Mouse (Mus musculus) spleen, adult 2 months (tissue): ENCODE results near the gene Ifi27l2b. TPM values are rescaled to one million over a fixed set of nuclear protein-coding genes. Genes with fewer than 3 reads are reported as not detected.

Experiments
- DNase-seq, 2 experiments: peaks; one replicate each; pipeline versions ENCODE4 v3.0.0 to v3.0.0-alpha.2; 2012 to 2021; ENCODE audit warnings: low spot score in 2 of 2, low read depth in 1 of 2
- H3K27ac ChIP-seq: fragments of 200-500 bp; 2 replicates; pipeline ENCODE4 v1.5.1; 2012; ENCODE audit warnings: low read length, inconsistent platforms; ENCODE audit not compliant: insufficient read depth
- H3K27me3 ChIP-seq: fragments of 200-500 bp; 2 replicates; pipeline ENCODE4 v1.6.1; 2012; ENCODE audit warnings: mild to moderate bottlenecking, moderate library complexity, low read length, inconsistent platforms; ENCODE audit not compliant: control insufficient read depth, insufficient read depth
- H3K36me3 ChIP-seq: fragments of 200-500 bp; 2 replicates; pipeline ENCODE4 v1.6.1; 2012; ENCODE audit warnings: mild to moderate bottlenecking, low read length, inconsistent platforms; ENCODE audit not compliant: control insufficient read depth, insufficient read depth
- H3K4me1 ChIP-seq: fragments of 200-500 bp; 2 replicates; pipeline ENCODE4 v1.6.1; 2011; ENCODE audit warnings: inconsistent platforms; ENCODE audit not compliant: control insufficient read depth, insufficient read depth, insufficient read length
- H3K4me3 ChIP-seq: fragments of 200-500 bp; 2 replicates; pipeline ENCODE4 v1.5.1; 2011; ENCODE audit warnings: mild to moderate bottlenecking, inconsistent platforms; ENCODE audit not compliant: insufficient read depth, insufficient read length; ENCODE audit errors: extremely low read depth
- CTCF ChIP-seq: fragments of 200-500 bp; IDR thresholded peaks from 2 replicates; pipeline ENCODE4 v1.5.1; 2011; ENCODE audit warnings: mild to moderate bottlenecking, inconsistent platforms; ENCODE audit not compliant: insufficient read depth, insufficient read length, insufficient replicate concordance; ENCODE audit errors: extremely low read depth
- POLR2A ChIP-seq: fragments of 200-500 bp; IDR thresholded peaks from 2 replicates; pipeline ENCODE4 v1.6.1; 2011; ENCODE audit warnings: low read depth, low read length, inconsistent platforms
- WGBS: fragments of 180-500 bp; shearing (Covaris S2); methylation state at CpG from one replicate; pipeline ENCODE4 v1.1.7; 2018; 5-methylcytosine and 5-hydroxymethylcytosine counted together
- polyA plus RNA-seq: library from polyadenylated mRNA; depleted of rRNA; stranded (reverse); fragments of >200 nt; gene quantifications from 2 replicates; pipeline ENCODE4 v1.2.3, GENCODE M21; 2012; rRNA removed

The Ifi27l2b gene
- polyA plus RNA-seq, 1 experiment: 0.07 TPM

DNA sequence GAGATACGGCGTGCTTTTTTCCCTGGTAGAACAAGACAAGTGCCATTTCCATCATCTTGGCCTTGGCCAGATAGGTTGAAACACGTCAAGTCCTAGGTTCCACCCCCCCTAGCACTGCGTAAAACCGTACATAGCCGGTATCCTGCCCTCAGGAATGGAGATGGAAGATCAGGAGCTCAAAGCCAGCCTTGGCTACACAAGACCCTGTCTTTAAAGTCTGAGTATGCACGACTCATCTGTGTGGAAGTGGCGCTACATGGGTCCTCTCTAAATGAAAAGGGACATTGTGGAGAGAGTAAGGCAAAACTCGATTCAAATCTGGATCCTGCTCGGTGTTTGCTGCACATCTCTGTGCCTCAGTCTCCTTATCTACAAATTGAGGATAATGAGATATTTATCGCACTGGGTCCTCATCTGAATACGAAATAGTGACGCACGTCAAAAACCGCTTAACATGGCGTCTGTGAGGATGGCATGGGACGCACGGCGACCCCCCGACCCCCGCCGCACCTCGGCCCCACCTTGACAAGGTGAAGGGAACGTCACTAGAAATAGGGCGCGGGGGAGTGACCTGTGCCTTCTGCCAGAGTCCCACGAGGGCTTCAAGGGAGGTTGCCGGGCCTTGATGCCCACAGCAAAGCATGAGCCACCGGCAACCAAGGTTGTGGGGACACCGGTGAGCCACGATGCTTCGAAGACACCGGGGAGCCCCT is 31.9 kb downstream of the Ifi27l2b start:
- TF ChIP-seq CTCF: no peak
- peaks cover 12% of the 10 kb centered on the region; the same call in 1 of the 2 replicates for H3K36me3 ChIP-seq
- peak overlapping the region; percentile 95 for H3K4me3 ChIP-seq
- H3K27me3 ChIP-seq: no peaks in the 10 kb centered on the region
- DNase-seq: no peak
- peak overlapping the region; percentile 61; the same call in 1 of the 2 replicates for H3K27ac ChIP-seq
- H3K4me1 ChIP-seq: peaks cover 8% of the 10 kb centered on the region
- WGBS: 9% methylated on average over 33 of the region's 33 CpGs

DNA sequence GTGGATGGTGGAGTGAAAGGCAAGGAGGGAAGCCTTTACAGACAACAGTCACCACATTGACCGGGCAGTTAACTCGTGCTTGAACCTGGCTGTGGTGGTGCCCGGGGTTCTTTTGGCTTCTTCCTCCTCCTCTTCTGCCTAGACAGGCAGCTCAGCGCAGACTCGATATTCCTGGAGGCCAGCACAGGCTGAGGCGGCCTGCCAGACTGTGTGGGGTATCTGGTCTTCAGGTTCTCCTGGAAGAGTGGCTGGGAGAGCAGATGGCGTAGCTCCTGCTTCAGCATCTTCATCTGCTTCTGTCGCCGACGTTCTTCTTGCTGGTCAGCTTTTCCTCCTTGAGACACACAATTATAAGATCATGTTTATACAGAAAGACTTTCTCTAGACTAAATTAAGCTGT is 48.9 kb downstream of the Ifi27l2b start:
- 95% methylated on average over 10 of the region's 10 CpGs for WGBS
- Histone ChIP-seq H3K36me3 (peaks cover 65% of the 10 kb centered on the region), H3K4me1 (no peaks in the 10 kb centered on the region), H3K27me3 (no peaks in the 10 kb centered on the region), H3K4me3 (no peak overlapping the region), H3K27ac (no peak overlapping the region)
- no peak for DNase-seq
- TF ChIP-seq CTCF: no peak
- TF ChIP-seq POLR2A: no peak

DNA sequence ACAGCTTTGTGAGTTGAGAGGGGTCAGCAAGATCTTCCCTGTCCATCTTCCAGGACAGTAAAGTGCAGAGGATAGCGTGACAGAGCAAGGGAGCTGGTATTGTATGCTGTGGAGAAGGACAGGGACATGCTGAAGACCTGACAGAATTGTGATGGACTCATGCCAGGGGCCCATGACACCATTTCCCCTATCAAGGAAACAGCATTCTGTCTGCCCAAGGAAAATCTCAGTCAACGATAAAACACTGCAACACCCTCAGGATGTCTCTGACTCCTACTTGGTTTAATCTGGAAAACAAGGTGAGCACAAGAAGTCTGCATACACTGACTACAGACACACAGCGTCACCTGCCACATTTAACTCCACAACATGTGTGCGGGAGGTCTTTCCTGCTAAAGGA is 49.3 kb downstream of the Ifi27l2b start, which contains the start of gene 9330161L09Rik:
Gene 9330161L09Rik (minus strand): TSS at position 101 of the 400 bp plus-strand sequence.
- DNase-seq: no peak
- Histone ChIP-seq H3K36me3 (peaks cover 64% of the 10 kb centered on the region), H3K27ac (no peak within 1 kb of the TSS), H3K4me3 (no peak within 1 kb of the TSS), H3K4me1 (no peaks in the 10 kb centered on the region), H3K27me3 (no peaks in the 10 kb centered on the region)
- no peak for TF ChIP-seq CTCF
- no peak for TF ChIP-seq POLR2A
- 97% methylated on average over 4 of the region's 4 CpGs for WGBS

DNA sequence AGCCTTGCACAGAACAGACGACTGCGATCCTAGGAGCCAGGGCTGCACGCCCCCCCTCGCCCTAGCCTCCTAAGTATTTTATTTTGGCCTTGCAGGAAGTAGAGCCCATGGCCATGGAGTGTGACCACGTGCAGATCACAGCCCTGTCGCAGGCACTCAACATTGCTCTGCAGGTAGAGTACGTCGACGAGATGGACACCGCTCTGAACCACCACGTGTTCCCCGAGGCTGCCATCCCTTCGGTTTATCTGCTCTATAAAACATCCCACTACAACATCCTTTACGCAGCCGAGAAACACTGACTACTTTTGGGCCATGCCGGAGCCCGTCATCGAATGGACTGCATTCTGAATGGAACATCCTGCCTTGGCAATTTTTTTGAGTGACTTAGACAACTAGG is 52.9 kb downstream of the Ifi27l2b start:
- Histone ChIP-seq H3K36me3 (peaks cover 37% of the 10 kb centered on the region), H3K4me3 (no peak overlapping the region), H3K4me1 (no peaks in the 10 kb centered on the region), H3K27ac (no peak overlapping the region), H3K27me3 (no peaks in the 10 kb centered on the region)
- DNase-seq: no peak
- TF ChIP-seq CTCF (no peak), POLR2A (no peak)
- 89% methylated on average over 18 of the region's 18 CpGs for whole genome bisulfite sequencing

Other genes starting within 250 kb of the Ifi27l2b start
- 0.20 TPM in 1 of 2 replicates, not detected in the other for gene Prima1, start 215.1 kb downstream of the Ifi27l2b start, polyA plus RNA-seq
- not detected in 2 replicates for gene Fam181a, start 146.2 kb downstream of the Ifi27l2b start, polyA plus RNA-seq
- gene Asb2, start 101.2 kb downstream of the Ifi27l2b start, polyA plus RNA-seq: 128 and 216 TPM in 2 replicates
- gene Otub2, start 68.5 kb downstream of the Ifi27l2b start, polyA plus RNA-seq: 4.9 and 5.7 TPM in 2 replicates
- 0.82 and 1.1 TPM in 2 replicates for gene 9330161L09Rik, start 49.4 kb downstream of the Ifi27l2b start, polyA plus RNA-seq
- 26.9 and 32.5 TPM in 2 replicates for gene Ddx24, start 31.4 kb downstream of the Ifi27l2b start, polyA plus RNA-seq
- 188 and 204 TPM in 2 replicates for gene Ifi27, start 23.0 kb downstream of the Ifi27l2b start, polyA plus RNA-seq
- gene Ifi27l2a, start 13.5 kb downstream of the Ifi27l2b start, polyA plus RNA-seq: 731 and 1,353 TPM in 2 replicates
- 0.08 and 0.22 TPM in 2 replicates for gene Ppp4r4, start 75.1 kb upstream of the Ifi27l2b start, polyA plus RNA-seq
- gene Serpina10, start 174.2 kb upstream of the Ifi27l2b start, polyA plus RNA-seq: 0.47 and 0.76 TPM in 2 replicates
- not detected in 2 replicates for gene Serpina6, start 200.0 kb upstream of the Ifi27l2b start, polyA plus RNA-seq
- not detected in 2 replicates for gene Serpina16, start 218.9 kb upstream of the Ifi27l2b start, polyA plus RNA-seq
- gene Serpina1f, start 238.3 kb upstream of the Ifi27l2b start, polyA plus RNA-seq: 0.05 TPM in 1 of 2 replicates, not detected in the other